Mouse (Mus musculus): Measurements from ENCODE around the gene Calr3.

GRCm38 (mm10) chr8:72469243-72469642 lies 25.6 kb upstream of the Calr3 start:
- TF ChIP-seq CTCF (IDR thresholded peaks at IDR 0.05 in 2 of 3, conservative IDR thresholded peaks at IDR 0.05 in 1 of 3; ENCODE audit: control insufficient read depth in 1 of 3, insufficient read depth in 1 of 3, low read depth in 2 of 3, low read length in 3 of 3, poor library complexity in 1 of 3, severe bottlenecking in 1 of 3) (no peak), EP300 (IDR thresholded peaks at IDR 0.05; ENCODE audit: low read depth in 1 of 2, low read length in 2 of 2) (no peak), POLR2A (IDR thresholded peaks at IDR 0.05; ENCODE audit: control insufficient read depth in 1 of 2, insufficient read depth in 1 of 2, low read depth in 1 of 2, low read length in 2 of 2, poor library complexity in 1 of 2) (no peak), SIN3A (IDR thresholded peaks at IDR 0.05; ENCODE audit: low read length) (no peak), BHLHE40 (IDR thresholded peaks at IDR 0.05; ENCODE audit: borderline replicate concordance, low read depth, low read length) (no peak), GATA1 (IDR thresholded peaks at IDR 0.05; ENCODE audit: low read depth, low read length) (no peak), ETS1 (IDR thresholded peaks at IDR 0.05; ENCODE audit: low read depth, low read length) (no peak)
